Mouse (Mus musculus) Patski (cell line): Measurements from ENCODE around the gene Mrgpra2b. TPM values are rescaled to one million over a fixed set of nuclear protein-coding genes. Genes with fewer than 3 reads are reported as not detected.

ENCODE experiments used
- polyA plus RNA-seq: library from polyadenylated mRNA; unstranded; gene quantifications from one replicate; pipeline ENCODE4 v1.2.3, GENCODE M21; 2021

Mrgpra2b gene
- polyA plus RNA-seq, 1 experiment from 2014 or later = not detected

Other genes with a start within 250 kb of the Mrgpra2b start
- not detected for gene Mrgpra1, start 174.6 kb downstream of the Mrgpra2b start, polyA plus RNA-seq
- gene Mrgpra2a, start 76.7 kb downstream of the Mrgpra2b start, polyA plus RNA-seq = not detected
- gene Mrgpra3, start 72.5 kb upstream of the Mrgpra2b start, polyA plus RNA-seq = not detected